Mouse (Mus musculus): ENCODE data around the gene Rtn4rl2. TPM values are rescaled to one million over a fixed set of nuclear protein-coding genes. Genes with fewer than 3 reads are reported as not detected.
A peak's percentile ranks its signal among the peaks of the same experiment; 100 is the strongest.

The Rtn4rl2 gene
- polyA plus RNA-seq (2012; fragmentation: generic; extraction: Trizol), result 0.18 TPM
- long read RNA-seq, experiment 1, result 0 reads
- long read RNA-seq, experiment 2, result 0 reads

DNA sequence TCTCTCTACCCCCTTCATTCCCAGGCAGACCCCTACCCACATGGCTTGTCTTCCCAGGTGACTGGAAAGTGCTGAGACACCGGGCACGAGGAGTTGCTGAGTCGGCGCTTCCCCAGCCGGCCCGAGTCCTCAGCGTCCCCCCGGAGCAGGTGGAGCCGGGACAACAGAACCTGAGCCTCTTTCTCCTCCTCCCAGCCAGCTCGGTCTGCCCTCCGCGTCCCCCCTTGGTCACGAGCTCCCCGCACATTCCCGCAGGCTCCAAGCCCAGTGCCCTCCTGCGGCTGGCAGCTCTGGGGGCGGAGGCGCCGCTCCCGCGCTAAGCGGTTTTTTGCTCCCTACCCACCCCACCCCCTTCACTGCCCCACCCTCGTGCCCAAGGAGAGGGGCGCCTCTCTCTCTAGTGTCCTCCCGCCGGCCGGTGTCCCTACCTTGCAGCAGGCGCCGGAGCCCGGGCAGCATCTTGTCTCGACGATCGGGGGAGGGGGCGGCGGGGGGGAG lies at the start of gene Rtn4rl2:
Gene Rtn4rl2 (minus strand): TSS at position 477 of the 498 bp plus-strand sequence.
- Histone ChIP-seq H3K27me3 (ENCODE audit: control insufficient read depth, insufficient read depth, insufficient read length) (peaks cover 47% of the 10 kb centered on the region), H3ac (ENCODE audit: control insufficient read depth, insufficient read length, low read depth) (peak within 1 kb of the TSS; percentile 44), H3K79me3 (ENCODE audit: low read depth) (no peaks in the 10 kb centered on the region), H3K4me3 (ENCODE audit: insufficient read depth, poor library complexity, severe bottlenecking) (no peak within 1 kb of the TSS), H3K36me3 (ENCODE audit: control insufficient read depth, insufficient read depth) (no peaks in the 10 kb centered on the region), H3K79me2 (ENCODE audit: control insufficient read depth, insufficient read depth) (no peaks in the 10 kb centered on the region)
- TF ChIP-seq USF1 (IDR thresholded peaks at IDR 0.05; ENCODE audit: low read depth) (no peak), FOSL1 (IDR thresholded peaks at IDR 0.05; ENCODE audit: insufficient read depth, low read length, poor library complexity, severe bottlenecking) (no peak), MYOG (IDR thresholded peaks at IDR 0.05; ENCODE audit: control insufficient read depth, extremely low read depth, insufficient read length) (no peak), MYOD1 (IDR thresholded peaks at IDR 0.05; ENCODE audit: control insufficient read depth, insufficient read length, low read depth) (no peak), CTCF (IDR thresholded peaks at IDR 0.05; ENCODE audit: control insufficient read depth, insufficient read depth, insufficient read length) (no peak), CEBPB (IDR thresholded peaks at IDR 0.05; ENCODE audit: low read depth) (no peak), MAX (IDR thresholded peaks at IDR 0.05) (no peak)

- Histone ChIP-seq H3K36me3 (ENCODE audit: control insufficient read depth, insufficient read depth) (no peaks in the 10 kb centered on the region), H3K79me2 (ENCODE audit: control insufficient read depth, insufficient read depth) (no peaks in the 10 kb centered on the region), H3K4me3 (ENCODE audit: insufficient read depth, poor library complexity, severe bottlenecking) (no peak overlapping the region), H3K27me3 (ENCODE audit: control insufficient read depth, insufficient read depth, insufficient read length) (no peaks in the 10 kb centered on the region), H3K79me3 (ENCODE audit: low read depth) (no peaks in the 10 kb centered on the region), H3ac (ENCODE audit: control insufficient read depth, insufficient read length, low read depth) (no peak overlapping the region)
- TF ChIP-seq MYOD1 (IDR thresholded peaks at IDR 0.05; ENCODE audit: control insufficient read depth, insufficient read length, low read depth) (no peak), MAX (IDR thresholded peaks at IDR 0.05) (no peak), USF1 (IDR thresholded peaks at IDR 0.05; ENCODE audit: low read depth) (no peak), CEBPB (IDR thresholded peaks at IDR 0.05; ENCODE audit: low read depth) (no peak), MYOG (IDR thresholded peaks at IDR 0.05; ENCODE audit: control insufficient read depth, extremely low read depth, insufficient read length) (no peak), CTCF (IDR thresholded peaks at IDR 0.05; ENCODE audit: control insufficient read depth, insufficient read depth, insufficient read length) (no peak), FOSL1 (IDR thresholded peaks at IDR 0.05; ENCODE audit: insufficient read depth, low read length, poor library complexity, severe bottlenecking) (no peak)
Observed at GRCm38 (mm10) chr2:84935065-84935464, 48.6 kb upstream of the Rtn4rl2 start.

DNA sequence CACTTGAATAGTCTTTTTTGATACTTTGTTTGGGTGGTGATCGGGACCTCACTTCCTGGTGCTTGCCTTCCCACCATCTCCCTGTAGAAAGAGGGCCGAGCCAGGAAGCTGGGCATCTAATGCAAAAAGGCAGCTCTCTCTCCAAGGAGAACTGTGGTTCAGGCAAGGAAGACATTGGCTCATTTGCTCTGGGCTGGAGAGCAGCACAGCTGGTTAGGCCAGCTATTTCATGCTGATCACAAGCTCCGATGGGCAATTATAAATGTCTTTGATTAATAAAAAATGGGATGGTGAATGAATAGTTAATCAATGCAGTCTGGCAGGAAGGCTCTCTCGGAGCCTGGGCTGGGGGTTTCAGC lies 48.1 kb upstream of the Rtn4rl2 start:
- Histone ChIP-seq H3K79me3 (ENCODE audit: low read depth) (no peaks in the 10 kb centered on the region), H3K4me3 (ENCODE audit: insufficient read depth, poor library complexity, severe bottlenecking) (no peak overlapping the region), H3ac (ENCODE audit: control insufficient read depth, insufficient read length, low read depth) (no peak overlapping the region), H3K27me3 (ENCODE audit: control insufficient read depth, insufficient read depth, insufficient read length) (no peaks in the 10 kb centered on the region), H3K36me3 (ENCODE audit: control insufficient read depth, insufficient read depth) (no peaks in the 10 kb centered on the region), H3K79me2 (ENCODE audit: control insufficient read depth, insufficient read depth) (no peaks in the 10 kb centered on the region)
- TF ChIP-seq USF1 (IDR thresholded peaks at IDR 0.05; ENCODE audit: low read depth) (no peak), MYOD1 (IDR thresholded peaks at IDR 0.05; ENCODE audit: control insufficient read depth, insufficient read length, low read depth) (no peak), CTCF (IDR thresholded peaks at IDR 0.05; ENCODE audit: control insufficient read depth, insufficient read depth, insufficient read length) (no peak), MAX (IDR thresholded peaks at IDR 0.05) (no peak), CEBPB (IDR thresholded peaks at IDR 0.05; ENCODE audit: low read depth) (no peak)

GRCm38 (mm10) chr2:84933992-84934648 lies 47.6 kb upstream of the Rtn4rl2 start:
- H3K36me3 ChIP-seq (ENCODE audit: control insufficient read depth, insufficient read depth), result no peaks in the 10 kb centered on the region
- no peaks in the 10 kb centered on the region for H3K79me2 ChIP-seq (ENCODE audit: control insufficient read depth, insufficient read depth)
- H3ac ChIP-seq (ENCODE audit: control insufficient read depth, insufficient read length, low read depth), result no peak overlapping the region
- H3K79me3 ChIP-seq (ENCODE audit: low read depth), result no peaks in the 10 kb centered on the region
- H3K27me3 ChIP-seq (ENCODE audit: control insufficient read depth, insufficient read depth, insufficient read length), result no peaks in the 10 kb centered on the region
- TF ChIP-seq MYOG (IDR thresholded peaks at IDR 0.05; ENCODE audit: control insufficient read depth, extremely low read depth, insufficient read length) (no peak), USF1 (IDR thresholded peaks at IDR 0.05; ENCODE audit: low read depth) (no peak), CTCF (IDR thresholded peaks at IDR 0.05; ENCODE audit: control insufficient read depth, insufficient read depth, insufficient read length) (no peak), MYOD1 (IDR thresholded peaks at IDR 0.05; ENCODE audit: control insufficient read depth, insufficient read length, low read depth) (no peak), CEBPB (IDR thresholded peaks at IDR 0.05; ENCODE audit: low read depth) (no peak), FOSL1 (IDR thresholded peaks at IDR 0.05; ENCODE audit: insufficient read depth, low read length, poor library complexity, severe bottlenecking) (no peak), MAX (IDR thresholded peaks at IDR 0.05) (no peak)
- no peak overlapping the region for H3K4me3 ChIP-seq (ENCODE audit: insufficient read depth, poor library complexity, severe bottlenecking)

DNA sequence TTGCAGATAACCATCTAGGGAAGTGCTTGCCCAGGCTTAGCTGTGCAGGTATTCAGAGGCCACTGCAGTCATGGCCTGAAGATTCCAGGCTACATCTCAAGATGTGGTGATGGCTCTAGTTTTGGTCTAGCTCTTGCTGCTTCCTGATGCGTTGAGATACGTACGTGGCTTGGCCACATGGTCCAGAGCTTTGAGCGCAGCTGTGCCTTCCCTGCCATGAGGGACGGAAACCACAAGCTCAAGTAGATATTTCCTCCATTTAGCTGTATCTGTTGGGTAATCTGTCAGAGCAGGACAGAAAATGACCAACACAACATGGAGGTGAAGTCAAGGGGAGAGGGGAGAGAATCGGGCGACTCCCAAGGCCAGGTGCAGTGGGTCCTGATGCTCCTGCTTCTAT lies 43.7 kb upstream of the Rtn4rl2 start:
- no peaks in the 10 kb centered on the region for H3K79me2 ChIP-seq (ENCODE audit: control insufficient read depth, insufficient read depth)
- no peak overlapping the region for H3K4me3 ChIP-seq (ENCODE audit: insufficient read depth, poor library complexity, severe bottlenecking)
- H3ac ChIP-seq (ENCODE audit: control insufficient read depth, insufficient read length, low read depth), result no peak overlapping the region
- H3K27me3 ChIP-seq (ENCODE audit: control insufficient read depth, insufficient read depth, insufficient read length), result no peaks in the 10 kb centered on the region
- no peaks in the 10 kb centered on the region for H3K36me3 ChIP-seq (ENCODE audit: control insufficient read depth, insufficient read depth)
- no peaks in the 10 kb centered on the region for H3K79me3 ChIP-seq (ENCODE audit: low read depth)
- TF ChIP-seq MYOG (IDR thresholded peaks at IDR 0.05; ENCODE audit: control insufficient read depth, extremely low read depth, insufficient read length), result no peak
- no peak for TF ChIP-seq FOSL1 (IDR thresholded peaks at IDR 0.05; ENCODE audit: insufficient read depth, low read length, poor library complexity, severe bottlenecking)
- no peak for TF ChIP-seq CEBPB (IDR thresholded peaks at IDR 0.05; ENCODE audit: low read depth)
- TF ChIP-seq USF1 (IDR thresholded peaks at IDR 0.05; ENCODE audit: low read depth), result no peak
- TF ChIP-seq MYOD1 (IDR thresholded peaks at IDR 0.05; ENCODE audit: control insufficient read depth, insufficient read length, low read depth), result no peak
- TF ChIP-seq CTCF (IDR thresholded peaks at IDR 0.05; ENCODE audit: control insufficient read depth, insufficient read depth, insufficient read length), result no peak
- no peak for TF ChIP-seq MAX (IDR thresholded peaks at IDR 0.05)

All from C2C12 (cell line).